12 mouse cellular contexts compared by ENCODE assay signal in genomic region chr16:94523594-94524377, GRCm38 (mm10). TPM values are rescaled to one million over a fixed set of nuclear protein-coding genes. Genes with fewer than 3 reads are reported as not detected.
DNase-seq lines count a peak whose midpoint lies in the region; ATAC-seq and TF ChIP-seq lines count a peak whose summit lies in the region.
"Had no signal": no experiment of that assay in that cellular context is flagged by ENCODE, and none has a peak within 500 bp of the region (broad histone marks: within the 10 kb centered on the region; RNA-seq: fewer than 3 reads in every experiment).

No protein-coding gene starts in this region.

- peaks cover 37% of the 10 kb centered on the region for H3K4me1 ChIP-seq in hindbrain, embryonic 13.5 days (replicated peaks)
- H3K4me1 ChIP-seq in hindbrain, embryonic 12.5 days: peaks cover 32% of the 10 kb centered on the region
- peaks cover 5% of the 10 kb centered on the region for H3K4me1 ChIP-seq in testis, adult 2 months (ENCODE audit: control insufficient read depth, insufficient read depth, low read length)

- TF ChIP-seq CTCF in testis, adult 2 months (IDR thresholded peaks at IDR 0.05; ENCODE audit: control insufficient read depth, insufficient read depth, insufficient replicate concordance, low read depth, low read length): no peak

- ATAC-seq in hindbrain, embryonic 13.5 days (ENCODE audit: low FRiP score): no peak
- ATAC-seq in hindbrain, embryonic 12.5 days (ENCODE audit: low FRiP score): no peak

- H3K4me2 ChIP-seq in hindbrain, embryonic 13.5 days: no peak overlapping the region
- no peak overlapping the region for H3K4me2 ChIP-seq in hindbrain, embryonic 12.5 days (replicated peaks)
- H3K4me2 ChIP-seq: midbrain, embryonic 12.5 days had no signal

- H3K27ac ChIP-seq in hindbrain, embryonic 13.5 days: 0 out of 2 replicates have a peak overlapping the region, but pooled peaks have one; percentile 18
- no peak overlapping the region for H3K27ac ChIP-seq in hindbrain, embryonic 12.5 days
- H3K27ac ChIP-seq in testis, adult 2 months (ENCODE audit: control insufficient read depth, insufficient read depth, low read depth, low read length): peak overlapping the region; percentile 24; the same call in 1 of the 2 replicates
- H3K27ac ChIP-seq: midbrain, embryonic 12.5 days had no signal

- no peak for TF ChIP-seq POLR2A in testis, adult 2 months (IDR thresholded peaks at IDR 0.05; ENCODE audit: control insufficient read depth, low read depth, low read length)

- no peaks in the 10 kb centered on the region for H3K9me3 ChIP-seq in hindbrain, embryonic 13.5 days
- H3K9me3 ChIP-seq in hindbrain, embryonic 12.5 days (replicated peaks): no peaks in the 10 kb centered on the region
- H3K9me3 ChIP-seq: midbrain, embryonic 12.5 days had no signal

- H3K36me3 ChIP-seq in hindbrain, embryonic 13.5 days: no peaks in the 10 kb centered on the region; the same call in 1 of the 2 replicates
- no peaks in the 10 kb centered on the region for H3K36me3 ChIP-seq in hindbrain, embryonic 12.5 days
- no peaks in the 10 kb centered on the region for H3K36me3 ChIP-seq in testis, adult 2 months (ENCODE audit: control insufficient read depth, insufficient read depth, low read length)
- H3K36me3 ChIP-seq: midbrain, embryonic 12.5 days had no signal

- WGBS in hindbrain, embryonic 13.5 days: 76% methylated on average over 6 of the region's 6 CpGs
- 72% methylated on average over 6 of the region's 6 CpGs for WGBS in hindbrain, embryonic 12.5 days

- peak; percentile 66 for DNase-seq in adrenal gland, postnatal 14 days
- no peak for DNase-seq in adrenal gland, postnatal 4 days (ENCODE audit: low spot score in 2 of 2)
- DNase-seq in testis, postnatal 10 days (ENCODE audit: low spot score): no peak
- DNase-seq in spleen, adult 12 weeks (ENCODE audit: low spot score): no peak
- no peak for DNase-seq in frontal cortex, postnatal 36 days (ENCODE audit: low spot score in 2 of 2)
- DNase-seq: B cell, adult 2 months; cerebellum, adult 11 months; kidney, postnatal 36 days had no signal

- no peak overlapping the region for H3K4me3 ChIP-seq in hindbrain, embryonic 13.5 days
- no peak overlapping the region for H3K4me3 ChIP-seq in hindbrain, embryonic 12.5 days
- no peak overlapping the region for H3K4me3 ChIP-seq in testis, adult 2 months (ENCODE audit: control insufficient read depth, low read depth, low read length)
- H3K4me3 ChIP-seq: midbrain, embryonic 12.5 days had no signal

- H3K9ac ChIP-seq in hindbrain, embryonic 13.5 days: 0 out of 2 replicates have a peak overlapping the region, but pooled peaks have one; percentile 43
- H3K9ac ChIP-seq in hindbrain, embryonic 12.5 days: no peak overlapping the region
- H3K9ac ChIP-seq: midbrain, embryonic 12.5 days had no signal

- H3K27me3 ChIP-seq in hindbrain, embryonic 13.5 days: no peaks in the 10 kb centered on the region
- H3K27me3 ChIP-seq in hindbrain, embryonic 12.5 days: no peaks in the 10 kb centered on the region
- no peaks in the 10 kb centered on the region for H3K27me3 ChIP-seq in testis, adult 2 months (ENCODE audit: control insufficient read depth, insufficient read depth, low read length)
- H3K27me3 ChIP-seq: midbrain, embryonic 12.5 days had no signal

RNA-seq across cellular contexts. Expression of gene Vps26c, which starts 2.8 kb away (rescaled TPM):
- total RNA-seq in adrenal gland, postnatal 14 days (2021): 49.1 and 50.4 TPM in 2 replicates
- total RNA-seq in adrenal gland, postnatal 4 days (2021): 10 to 100 TPM; 54.8 to 62.6 TPM
- 83.3 and 85.2 TPM in 2 replicates for polyA plus RNA-seq in hindbrain, embryonic 13.5 days (2015; fragmentation: Nextera tagmentation; extraction: Ambion mirVana)
- 67.0 and 70.3 TPM in 2 replicates for polyA plus RNA-seq in hindbrain, embryonic 12.5 days (2016; fragmentation: Nextera tagmentation; extraction: Ambion mirVana)
- 14.2 and 16.7 TPM in 2 replicates for polyA plus RNA-seq in testis, adult 2 months (2012; rRNA removed)

RNA-seq across cellular contexts. Expression of gene Dyrk1a, which starts 46.0 kb away (rescaled TPM):
- 61.3 and 65.3 TPM in 2 replicates for total RNA-seq in adrenal gland, postnatal 14 days (2021)
- 10 to 100 TPM; 86.3 to 92.5 TPM for total RNA-seq in adrenal gland, postnatal 4 days (2021)
- polyA plus RNA-seq in hindbrain, embryonic 13.5 days (2015; fragmentation: Nextera tagmentation; extraction: Ambion mirVana): 10.7 and 11.2 TPM in 2 replicates
- polyA plus RNA-seq in hindbrain, embryonic 12.5 days (2016; fragmentation: Nextera tagmentation; extraction: Ambion mirVana): 9.3 and 9.9 TPM in 2 replicates
- 14.0 and 15.0 TPM in 2 replicates for polyA plus RNA-seq in testis, adult 2 months (2012; rRNA removed)
